Mouse (Mus musculus) liver, embryonic 13.5 days (tissue): ENCODE results near the gene Samd13. TPM values are rescaled to one million over a fixed set of nuclear protein-coding genes. Genes with fewer than 3 reads are reported as not detected.
A peak's percentile ranks its signal among the peaks of the same experiment; 100 is the strongest.

ENCODE experiments used
- ATAC-seq: fragments of 200-750 bp; cut with Nextera tagmentation; 2 replicates; pipeline ENCODE4 v1.8.0; 2017; ENCODE audit warnings: low read depth, mild to moderate bottlenecking, moderate number of reproducible peaks, moderate library complexity
- DNase-seq: peaks from one replicate; pipeline ENCODE4 v3.0.0; 2022
- H3K27ac ChIP-seq: fragments of 300-500 bp; sonication (generic); 2 replicates; pipeline ENCODE4 v1.5.1; 2015; ENCODE audit warnings: moderate library complexity, mild to moderate bottlenecking, inconsistent platforms
- H3K27me3 ChIP-seq: fragments of 300-500 bp; sonication (generic); 2 replicates; pipeline ENCODE4 v1.6.1; 2015; ENCODE audit warnings: mild to moderate bottlenecking, inconsistent platforms
- H3K36me3 ChIP-seq: fragments of 300-500 bp; sonication (generic); 2 replicates; pipeline ENCODE4 v1.6.1; 2015; ENCODE audit warnings: mild to moderate bottlenecking, inconsistent platforms
- H3K4me1 ChIP-seq: fragments of 300-500 bp; sonication (generic); replicated peaks from 2 replicates; pipeline ENCODE4 v1.6.1; 2015; ENCODE audit warnings: inconsistent platforms
- H3K4me2 ChIP-seq: fragments of 300-500 bp; sonication (generic); 2 replicates; pipeline ENCODE4 v1.6.1; 2015; ENCODE audit warnings: inconsistent platforms, mild to moderate bottlenecking, moderate library complexity
- H3K4me3 ChIP-seq: fragments of 300-500 bp; sonication (generic); replicated peaks from 2 replicates; pipeline ENCODE4 v1.5.1; 2015; ENCODE audit warnings: mild to moderate bottlenecking, inconsistent platforms
- H3K9ac ChIP-seq: fragments of 300-500 bp; sonication (generic); 2 replicates; pipeline ENCODE4 v1.6.1; 2015; ENCODE audit warnings: mild to moderate bottlenecking, inconsistent platforms
- H3K9me3 ChIP-seq: fragments of 300-500 bp; sonication (generic); replicated peaks from 2 replicates; pipeline ENCODE4 v1.6.1; 2016; ENCODE audit warnings: inconsistent platforms
- WGBS: fragments of 180-500 bp; shearing (Covaris S2); methylation state at CpG from one replicate; pipeline ENCODE4 v1.1.7; 2015; ENCODE audit not compliant: insufficient replicate concordance; 5-methylcytosine and 5-hydroxymethylcytosine counted together
- polyA plus RNA-seq: library from polyadenylated mRNA; unstranded; fragments of >200 nt; fragmentation: Nextera tagmentation; extraction: Ambion mirVana; gene quantifications from 2 replicates; pipeline ENCODE4 v1.2.1, GENCODE M21; 2015

The Samd13 gene
- 0.22 and 0.44 TPM in 2 replicates for polyA plus RNA-seq

DNA sequence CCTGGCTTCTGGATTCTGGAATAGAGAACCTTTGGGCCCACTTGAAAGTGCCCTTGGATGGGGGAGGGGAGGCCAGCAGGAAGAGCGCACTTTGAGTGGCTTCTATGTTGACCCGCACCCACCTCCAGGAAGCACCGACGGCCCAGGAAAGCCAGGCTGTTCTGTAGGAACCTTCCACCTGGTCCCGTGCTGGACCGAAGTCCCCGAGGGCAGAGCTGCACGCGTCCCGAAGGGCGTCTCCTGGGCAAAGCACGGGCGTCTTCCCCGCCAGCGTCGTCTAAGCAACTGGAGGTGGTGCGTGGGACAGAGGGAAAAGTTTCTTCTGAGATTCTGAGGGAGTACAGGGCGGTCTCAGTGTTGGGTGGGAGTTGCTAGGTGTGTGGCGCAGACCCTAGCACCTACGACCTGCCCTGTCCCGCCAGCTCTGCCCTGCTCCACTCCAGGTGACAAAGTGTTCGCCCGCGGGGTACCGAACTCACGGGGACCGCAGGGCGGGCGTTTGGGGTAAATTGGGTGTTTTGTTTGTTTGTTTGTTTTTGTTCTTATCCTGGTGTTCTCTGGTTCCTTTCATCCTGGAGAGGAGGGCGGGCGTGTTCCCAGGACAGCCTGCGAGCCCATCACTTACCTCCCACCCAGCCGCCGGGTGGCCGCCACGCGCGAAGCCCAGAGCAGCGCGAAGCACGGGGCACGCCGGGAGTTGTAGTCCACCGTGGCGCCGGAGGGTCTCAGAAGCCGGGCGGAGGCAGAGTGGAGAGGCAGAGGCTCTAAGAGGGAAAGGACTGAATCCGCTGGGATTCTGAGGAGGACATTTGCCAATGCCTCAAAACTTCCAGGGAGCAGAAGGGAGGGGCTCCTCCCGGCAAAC is at the start of gene Samd13:
Gene Samd13 (minus strand): TSS at position 782 of the 865 bp plus-strand sequence.
- peak within 1 kb of the TSS; percentile 56 for H3K4me3 ChIP-seq
- DNase-seq (no peak), ATAC-seq (peak; percentile 57)
- peaks cover 21% of the 10 kb centered on the region for H3K4me1 ChIP-seq
- WGBS = 4% methylated on average over 50 of the region's 50 CpGs
- H3K9ac ChIP-seq = peak within 1 kb of the TSS; percentile 55
- no peak within 1 kb of the TSS for H3K27ac ChIP-seq
- H3K27me3 ChIP-seq = peaks cover 28% of the 10 kb centered on the region
- no peaks in the 10 kb centered on the region for H3K9me3 ChIP-seq
- H3K36me3 ChIP-seq = no peaks in the 10 kb centered on the region
- peak within 1 kb of the TSS; percentile 75 for H3K4me2 ChIP-seq

DNA sequence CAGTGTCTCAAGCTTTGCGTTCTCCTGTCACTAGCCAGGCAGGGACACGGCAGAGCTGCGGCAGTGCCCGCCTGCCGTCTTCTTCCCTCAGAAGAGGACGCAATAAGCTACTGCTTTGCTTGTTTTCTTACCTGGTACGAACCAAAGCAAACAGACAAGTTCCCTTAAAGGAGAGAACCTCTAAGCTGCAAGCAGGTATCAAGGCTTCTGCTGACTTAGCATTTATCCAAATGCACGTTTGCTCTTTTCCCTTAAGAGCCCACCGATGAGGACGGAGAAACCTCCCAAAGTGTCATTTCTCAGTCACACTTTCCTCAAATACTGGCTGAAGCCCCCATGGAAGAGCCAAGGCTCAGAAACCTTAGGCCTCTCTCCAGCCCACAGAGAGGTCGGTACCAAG is 46.1 kb upstream of the Samd13 start:
- whole genome bisulfite sequencing = 88% methylated on average over 11 of the region's 11 CpGs
- H3K36me3 ChIP-seq = peaks cover 34% of the 10 kb centered on the region
- no peak overlapping the region for H3K27ac ChIP-seq
- H3K4me1 ChIP-seq = peaks cover 21% of the 10 kb centered on the region
- no peak overlapping the region for H3K4me2 ChIP-seq
- H3K9ac ChIP-seq = no peak overlapping the region
- H3K27me3 ChIP-seq = no peaks in the 10 kb centered on the region
- H3K9me3 ChIP-seq = no peaks in the 10 kb centered on the region
- no peak for DNase-seq
- H3K4me3 ChIP-seq = no peak overlapping the region
- ATAC-seq = no peak

DNA sequence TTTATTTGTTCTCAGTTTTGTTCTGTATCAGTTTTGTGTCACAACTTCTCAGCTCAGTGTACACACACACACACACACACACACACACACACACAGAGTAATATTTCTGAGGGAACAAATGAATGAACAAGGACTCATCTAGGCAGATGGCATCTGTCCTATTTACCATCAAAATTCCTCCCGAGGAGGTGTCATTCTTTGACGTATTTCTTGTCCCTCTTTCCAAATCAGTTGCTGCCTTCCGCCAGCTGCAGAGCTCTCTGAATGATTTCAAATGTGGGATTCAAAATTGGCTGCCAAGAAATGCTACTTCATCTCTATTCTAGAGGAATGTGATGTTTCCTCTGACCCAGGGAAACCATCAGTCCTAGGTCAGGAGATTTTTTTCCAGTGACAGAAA is 37.6 kb upstream of the Samd13 start:
- H3K4me2 ChIP-seq = no peak overlapping the region
- H3K9ac ChIP-seq = no peak overlapping the region
- no peaks in the 10 kb centered on the region for H3K27me3 ChIP-seq
- peaks cover 15% of the 10 kb centered on the region for H3K36me3 ChIP-seq
- no peaks in the 10 kb centered on the region; the same call in 1 of the 2 replicates for H3K4me1 ChIP-seq
- no peak for ATAC-seq
- 73% methylated on average over 3 of the region's 3 CpGs for WGBS
- DNase-seq = no peak
- H3K4me3 ChIP-seq = no peak overlapping the region
- H3K9me3 ChIP-seq = no peaks in the 10 kb centered on the region
- no peak overlapping the region for H3K27ac ChIP-seq

DNA sequence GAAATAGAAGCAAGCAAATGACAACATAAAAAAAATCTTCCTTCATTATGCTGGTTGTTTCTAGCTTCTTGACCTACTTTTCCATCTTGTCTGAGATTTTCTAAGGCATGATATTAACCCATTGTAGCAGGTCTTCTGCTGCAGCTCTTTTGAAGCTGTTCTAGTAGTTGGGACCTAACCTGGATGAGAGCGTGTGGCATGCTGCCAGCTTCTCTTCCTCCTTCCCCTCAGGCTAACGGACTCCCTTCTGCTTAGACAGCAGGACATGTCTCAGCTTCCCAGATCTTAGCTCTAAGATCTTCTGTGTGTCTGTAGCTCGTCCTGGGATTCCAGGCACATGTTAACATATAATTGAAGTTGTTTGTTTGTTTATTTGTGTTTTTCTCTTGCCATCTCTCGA is 34.3 kb upstream of the Samd13 start:
- Histone ChIP-seq H3K9me3 (no peaks in the 10 kb centered on the region), H3K27me3 (no peaks in the 10 kb centered on the region), H3K27ac (no peak overlapping the region), H3K36me3 (no peaks in the 10 kb centered on the region), H3K9ac (no peak overlapping the region), H3K4me1 (no peaks in the 10 kb centered on the region; the same call in 1 of the 2 replicates), H3K4me3 (no peak overlapping the region), H3K4me2 (no peak overlapping the region)
- DNase-seq = no peak
- 58% methylated on average over 4 of the region's 4 CpGs for WGBS
- no peak for ATAC-seq

DNA sequence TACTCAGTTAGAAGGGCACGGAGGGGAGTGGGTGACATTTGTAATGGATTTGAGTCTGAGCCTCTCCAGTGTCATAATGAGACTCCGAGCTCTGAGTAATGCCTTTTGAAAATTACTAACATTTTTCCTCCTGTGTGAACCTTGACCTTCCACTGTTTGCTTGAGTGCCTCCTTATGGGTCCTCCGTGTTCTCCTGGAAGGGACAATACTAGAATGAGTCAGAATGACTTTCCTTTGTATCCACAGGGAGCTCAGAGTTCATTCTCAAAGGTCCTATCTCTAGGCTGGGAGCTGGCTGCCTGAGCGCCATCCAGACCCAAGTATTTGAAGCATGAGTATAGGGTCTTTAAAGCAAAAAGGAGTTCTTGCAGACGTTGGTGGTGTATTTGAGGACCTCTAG is 32.9 kb upstream of the Samd13 start:
- H3K4me3 ChIP-seq = no peak overlapping the region
- H3K27ac ChIP-seq = no peak overlapping the region
- ATAC-seq = no peak
- H3K9ac ChIP-seq = no peak overlapping the region
- no peaks in the 10 kb centered on the region; the same call in 1 of the 2 replicates for H3K4me1 ChIP-seq
- no peak overlapping the region for H3K4me2 ChIP-seq
- no peaks in the 10 kb centered on the region for H3K36me3 ChIP-seq
- no peaks in the 10 kb centered on the region for H3K27me3 ChIP-seq
- no peak for DNase-seq
- no peaks in the 10 kb centered on the region for H3K9me3 ChIP-seq
- 69% methylated on average over 5 of the region's 5 CpGs for WGBS

DNA sequence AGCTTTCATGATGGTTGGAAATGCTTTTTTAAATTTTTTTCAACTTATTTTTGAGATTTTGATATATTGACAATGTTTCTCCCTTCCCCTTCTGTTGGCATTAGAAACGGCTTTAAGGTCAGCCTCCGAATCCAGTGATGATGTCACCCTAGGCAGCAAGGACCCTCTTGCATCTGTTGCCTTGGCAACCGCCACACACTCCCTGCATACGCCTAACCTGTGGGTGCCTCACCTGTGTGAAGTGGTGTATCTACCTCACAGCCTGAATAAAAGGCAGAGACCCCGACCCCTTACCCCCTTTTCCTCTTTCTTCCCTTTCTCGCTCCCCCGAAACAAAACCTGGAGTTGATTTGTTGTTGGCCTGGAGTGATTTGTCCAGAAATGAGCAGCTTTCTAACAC is 26.9 kb upstream of the Samd13 start:
- no peaks in the 10 kb centered on the region for H3K9me3 ChIP-seq
- H3K4me1 ChIP-seq = no peaks in the 10 kb centered on the region
- H3K4me3 ChIP-seq = no peak overlapping the region
- WGBS = 67% methylated on average over 7 of the region's 7 CpGs
- no peak for DNase-seq
- no peaks in the 10 kb centered on the region for H3K27me3 ChIP-seq
- H3K4me2 ChIP-seq = no peak overlapping the region
- no peaks in the 10 kb centered on the region for H3K36me3 ChIP-seq
- no peak overlapping the region for H3K9ac ChIP-seq
- H3K27ac ChIP-seq = no peak overlapping the region
- ATAC-seq = no peak

DNA sequence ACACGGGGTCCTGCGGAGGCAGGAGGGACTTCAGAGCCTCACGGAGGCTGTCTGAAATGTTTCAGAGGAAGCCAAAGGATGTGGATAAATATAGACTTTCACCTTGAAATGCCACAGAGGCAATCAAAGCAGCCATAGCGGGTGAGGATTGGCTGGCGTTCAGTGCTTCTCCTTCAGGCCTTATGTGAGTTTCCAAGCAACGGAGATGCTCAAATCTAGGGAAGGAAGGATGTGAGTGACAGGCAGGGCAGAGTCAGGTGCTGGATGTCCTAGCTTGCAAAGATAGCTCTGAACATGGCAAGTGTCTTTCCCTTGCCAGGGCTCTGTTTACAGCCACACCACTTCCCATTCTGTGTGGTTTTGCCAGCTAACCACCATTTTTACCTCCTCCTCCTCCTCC is 26.2 kb upstream of the Samd13 start:
- 45% methylated on average over 6 of the region's 6 CpGs for WGBS
- no peak overlapping the region for H3K4me2 ChIP-seq
- H3K27me3 ChIP-seq = no peaks in the 10 kb centered on the region
- no peak overlapping the region for H3K4me3 ChIP-seq
- H3K27ac ChIP-seq = no peak overlapping the region
- no peak for DNase-seq
- no peak overlapping the region for H3K9ac ChIP-seq
- no peaks in the 10 kb centered on the region for H3K4me1 ChIP-seq
- H3K9me3 ChIP-seq = no peaks in the 10 kb centered on the region
- ATAC-seq = no peak
- H3K36me3 ChIP-seq = no peaks in the 10 kb centered on the region

DNA sequence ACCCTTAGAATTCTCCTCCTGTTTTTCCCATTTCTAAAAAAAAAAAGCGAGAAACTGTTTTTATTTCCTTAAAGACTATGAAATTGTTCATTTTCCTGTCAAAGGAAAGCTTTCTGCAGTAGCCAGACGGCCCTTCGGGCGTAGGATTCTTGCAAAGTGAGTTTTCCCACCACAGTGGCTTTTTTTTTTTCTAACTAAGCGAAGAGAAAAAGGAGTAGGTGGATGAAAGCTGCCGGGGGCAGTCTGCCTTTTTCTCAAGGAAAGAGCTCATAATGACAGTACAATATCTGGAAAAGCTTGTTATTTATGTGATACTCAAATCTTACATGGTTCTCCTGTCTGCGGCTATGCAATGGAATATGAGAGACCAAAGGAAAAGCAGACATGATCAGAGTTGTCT is 25.7 kb upstream of the Samd13 start:
- Histone ChIP-seq H3K4me2 (no peak overlapping the region), H3K4me3 (no peak overlapping the region), H3K9me3 (no peaks in the 10 kb centered on the region), H3K9ac (no peak overlapping the region), H3K4me1 (no peaks in the 10 kb centered on the region), H3K36me3 (no peaks in the 10 kb centered on the region), H3K27me3 (no peaks in the 10 kb centered on the region), H3K27ac (no peak overlapping the region)
- DNase-seq (no peak), ATAC-seq (no peak)
- 66% methylated on average over 7 of the region's 7 CpGs for WGBS

DNA sequence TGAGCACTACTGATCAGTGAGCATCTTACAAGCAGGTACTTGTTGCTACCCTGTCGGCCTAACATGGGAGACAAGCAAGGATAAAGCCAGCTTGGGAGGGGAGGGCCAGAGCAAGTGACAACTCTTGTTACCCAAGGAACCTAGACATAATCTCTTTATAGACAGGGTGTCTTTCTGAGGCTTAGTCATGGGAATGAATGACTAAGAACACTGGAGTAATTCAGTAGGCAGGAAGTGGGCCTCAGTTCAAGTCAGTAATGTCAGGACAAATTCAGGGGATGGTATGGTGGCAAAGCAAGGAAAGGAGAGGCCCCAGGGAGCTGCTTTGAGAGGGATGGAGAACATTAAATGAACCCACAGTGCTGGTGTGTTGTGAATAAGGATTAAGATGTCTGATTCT is 23.7 kb upstream of the Samd13 start:
- H3K9me3 ChIP-seq = no peaks in the 10 kb centered on the region
- H3K4me3 ChIP-seq = no peak overlapping the region
- H3K27me3 ChIP-seq = no peaks in the 10 kb centered on the region
- DNase-seq (no peak), ATAC-seq (no peak)
- H3K36me3 ChIP-seq = no peaks in the 10 kb centered on the region
- H3K4me1 ChIP-seq = no peaks in the 10 kb centered on the region
- H3K9ac ChIP-seq = no peak overlapping the region
- WGBS = 77% methylated on average over 1 of the region's 1 CpGs
- H3K27ac ChIP-seq = no peak overlapping the region
- H3K4me2 ChIP-seq = no peak overlapping the region

DNA sequence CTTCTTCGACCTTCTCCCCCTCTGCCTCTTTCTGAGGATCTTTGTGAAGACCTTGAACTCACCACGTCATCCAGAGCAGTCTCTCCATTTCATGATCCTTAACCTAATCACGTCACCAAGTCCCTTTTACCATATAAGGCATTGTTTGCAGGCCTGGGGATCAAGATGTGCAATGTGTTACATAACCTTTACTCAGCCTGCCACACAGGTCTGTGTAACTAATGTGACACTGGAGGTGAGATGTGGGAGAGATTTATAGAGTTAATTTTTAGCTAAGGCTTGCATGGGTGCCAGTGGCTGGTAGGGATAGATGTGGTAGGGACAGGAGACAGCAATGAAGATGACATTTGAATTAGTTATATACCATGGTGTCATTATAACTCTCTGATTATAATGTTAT is 23.0 kb upstream of the Samd13 start:
- Histone ChIP-seq H3K27me3 (no peaks in the 10 kb centered on the region), H3K4me2 (no peak overlapping the region), H3K9me3 (no peaks in the 10 kb centered on the region), H3K4me3 (no peak overlapping the region), H3K4me1 (no peaks in the 10 kb centered on the region), H3K36me3 (no peaks in the 10 kb centered on the region), H3K27ac (no peak overlapping the region), H3K9ac (no peak overlapping the region)
- no peak for DNase-seq
- peak; percentile 78 for ATAC-seq
- 48% methylated on average over 3 of the region's 3 CpGs for WGBS

DNA sequence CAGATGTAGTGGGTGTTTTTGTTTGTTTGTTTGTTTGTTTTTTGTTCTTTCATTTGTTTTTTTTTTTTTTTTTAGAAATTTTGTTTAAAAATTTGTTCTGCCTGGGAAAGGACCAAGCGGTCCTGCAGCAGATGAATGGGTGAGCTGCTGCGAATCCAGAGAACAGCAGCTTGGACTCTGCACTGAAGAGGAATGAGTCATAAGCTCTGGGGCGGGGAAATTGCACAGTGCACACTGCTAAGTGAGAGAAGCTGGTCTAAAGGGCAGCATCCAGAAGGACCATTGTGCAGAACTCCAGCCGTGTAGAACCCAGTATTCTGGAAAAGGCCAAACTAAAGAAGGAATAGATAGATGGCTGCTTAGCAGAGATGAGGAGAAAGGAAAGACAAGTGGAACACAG is 18.7 kb upstream of the Samd13 start:
- Histone ChIP-seq H3K4me2 (no peak overlapping the region), H3K4me3 (no peak overlapping the region), H3K9ac (no peak overlapping the region), H3K36me3 (no peaks in the 10 kb centered on the region), H3K27me3 (no peaks in the 10 kb centered on the region), H3K4me1 (peaks cover 18% of the 10 kb centered on the region), H3K9me3 (no peaks in the 10 kb centered on the region), H3K27ac (no peak overlapping the region)
- no peak for ATAC-seq
- DNase-seq = no peak
- WGBS = 64% methylated on average over 4 of the region's 4 CpGs

DNA sequence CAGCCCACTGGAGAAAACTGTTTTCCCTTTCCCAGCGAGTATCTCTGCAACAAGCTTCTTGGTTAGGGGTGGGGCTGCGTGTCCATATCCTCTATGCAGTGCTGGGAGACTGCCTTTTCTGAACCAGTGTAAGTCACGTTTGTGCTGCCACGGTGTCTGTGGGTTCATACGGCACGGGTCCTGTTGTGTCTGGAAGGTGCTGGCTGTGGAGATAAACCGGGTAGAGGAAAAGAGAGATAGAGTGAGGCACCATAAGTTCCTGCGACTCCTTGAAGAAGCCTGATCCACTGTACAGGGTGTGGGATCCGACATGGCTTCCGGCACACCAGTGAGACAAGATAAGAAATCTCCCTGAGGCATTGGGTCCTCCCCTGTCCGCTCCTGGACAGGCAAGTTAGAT is 14.7 kb upstream of the Samd13 start:
- Histone ChIP-seq H3K4me3 (peak overlapping the region; percentile 17), H3K9ac (peak overlapping the region; percentile 47), H3K4me1 (peaks cover 26% of the 10 kb centered on the region), H3K9me3 (no peaks in the 10 kb centered on the region), H3K27me3 (no peaks in the 10 kb centered on the region), H3K27ac (peak overlapping the region; percentile 59; the same call in 1 of the 2 replicates), H3K36me3 (no peaks in the 10 kb centered on the region), H3K4me2 (peak overlapping the region; percentile 62)
- peak; percentile 96 for ATAC-seq
- 20% methylated on average over 11 of the region's 11 CpGs for WGBS
- peak; percentile 50 for DNase-seq
